Mouse (Mus musculus) inflammation-experienced regulatory T-cells, adult 6 months (primary cell): ENCODE results near the gene 2900026A02Rik. TPM values are rescaled to one million over a fixed set of nuclear protein-coding genes. Genes with fewer than 3 reads are reported as not detected.

Experiments used
- ATAC-seq: one replicate; pipeline ENCODE4 v1.8.0; 2017
- polyA plus RNA-seq, 3 experiments: library from polyadenylated mRNA; unstranded; fragments of 100-300 nt; shearing (Covaris generic); gene quantifications; one replicate each; pipeline ENCODE4 v1.2.1; 2017

Gene 2900026A02Rik
- polyA plus RNA-seq, 3 experiments from 2014 or later, result 1.4 to 3.2 (median 1.4) TPM

- ATAC-seq, result no peak
Measured at GRCm38 (mm10) chr5:113090750-113091149, 130.3 kb downstream of the 2900026A02Rik start.

GRCm38 (mm10) chr5:113090077-113090690 is 130.9 kb downstream of the 2900026A02Rik start:
- ATAC-seq, result no peak

GRCm38 (mm10) chr5:113087465-113087864 is 133.6 kb downstream of the 2900026A02Rik start:
- ATAC-seq, result no peak

- no peak for ATAC-seq
Measured at GRCm38 (mm10) chr5:113086990-113087389, 134.0 kb downstream of the 2900026A02Rik start.

GRCm38 (mm10) chr5:113086439-113086838 is 134.6 kb downstream of the 2900026A02Rik start:
- ATAC-seq, result no peak

GRCm38 (mm10) chr5:113085931-113086330 is 135.1 kb downstream of the 2900026A02Rik start:
- ATAC-seq, result no peak

GRCm38 (mm10) chr5:113084309-113084708 is 136.7 kb downstream of the 2900026A02Rik start:
- no peak for ATAC-seq

- ATAC-seq, result no peak
Measured at GRCm38 (mm10) chr5:113082356-113083168, 138.5 kb downstream of the 2900026A02Rik start.

GRCm38 (mm10) chr5:113081439-113081838 is 139.6 kb downstream of the 2900026A02Rik start, which contains the start of gene Crybb3:
Gene Crybb3, minus strand, starts transcription at chr5:113081584.
- no peak for ATAC-seq

GRCm38 (mm10) chr5:113081020-113081419 is 140.0 kb downstream of the 2900026A02Rik start:
- no peak for ATAC-seq

- ATAC-seq, result no peak
Measured at GRCm38 (mm10) chr5:113079783-113080182, 141.3 kb downstream of the 2900026A02Rik start.

GRCm38 (mm10) chr5:113078686-113079085 is 142.3 kb downstream of the 2900026A02Rik start:
- ATAC-seq, result no peak

GRCm38 (mm10) chr5:113070017-113070416 is 151.0 kb downstream of the 2900026A02Rik start, which contains the start of gene Crybb2:
Gene Crybb2, minus strand, starts transcription at chr5:113070117.
- no peak for ATAC-seq

- ATAC-seq, result peak; percentile 41
Measured at GRCm38 (mm10) chr5:113054308-113054707, 166.7 kb downstream of the 2900026A02Rik start.

- no peak for ATAC-seq
Measured at GRCm38 (mm10) chr5:113050581-113051185, 170.4 kb downstream of the 2900026A02Rik start.

- ATAC-seq, result no peak
Measured at GRCm38 (mm10) chr5:113049876-113050275, 171.2 kb downstream of the 2900026A02Rik start.

- ATAC-seq, result no peak
Measured at GRCm38 (mm10) chr5:113045511-113046273, 175.3 kb downstream of the 2900026A02Rik start.

GRCm38 (mm10) chr5:113043531-113043930 is 177.5 kb downstream of the 2900026A02Rik start:
- ATAC-seq, result no peak

- ATAC-seq, result no peak
Measured at GRCm38 (mm10) chr5:113041567-113042071, 179.4 kb downstream of the 2900026A02Rik start.

GRCm38 (mm10) chr5:113040776-113041175 is 180.3 kb downstream of the 2900026A02Rik start:
- ATAC-seq, result no peak

- ATAC-seq, result no peak
Measured at GRCm38 (mm10) chr5:113038601-113039000, 182.4 kb downstream of the 2900026A02Rik start.
